In genomic region chr16:34112490-34112889, GRCm38 (mm10) we compare ENCODE assay signal across 8 mouse cellular contexts.
DNase-seq lines count a peak whose midpoint lies in the region; ATAC-seq lines count a peak whose summit lies in the region.

No protein-coding gene starts in this region.

- H3K9me3 ChIP-seq in midbrain, embryonic 10.5 days (replicated peaks) = no peaks in the 10 kb centered on the region
- no peaks in the 10 kb centered on the region for H3K9me3 ChIP-seq in midbrain, embryonic 16.5 days (replicated peaks; ENCODE audit: control insufficient read depth, low read length, poor library complexity, severe bottlenecking)
- H3K9me3 ChIP-seq in midbrain, embryonic 14.5 days (ENCODE audit: control insufficient read depth, low read length) = no peaks in the 10 kb centered on the region

- no peaks in the 10 kb centered on the region for H3K27me3 ChIP-seq in midbrain, embryonic 10.5 days (ENCODE audit: low read depth, poor library complexity, severe bottlenecking)
- no peaks in the 10 kb centered on the region for H3K27me3 ChIP-seq in midbrain, embryonic 16.5 days (ENCODE audit: control insufficient read depth, insufficient read depth, low read depth, low read length)
- H3K27me3 ChIP-seq in midbrain, embryonic 14.5 days (ENCODE audit: control insufficient read depth, insufficient read depth, low read length) = no peaks in the 10 kb centered on the region

- no peaks in the 10 kb centered on the region; the same call in 1 of the 2 replicates for H3K36me3 ChIP-seq in midbrain, embryonic 10.5 days
- no peaks in the 10 kb centered on the region for H3K36me3 ChIP-seq in midbrain, embryonic 16.5 days (ENCODE audit: control insufficient read depth, insufficient read depth, low read length)
- peaks cover 19% of the 10 kb centered on the region; the same call in 1 of the 2 replicates for H3K36me3 ChIP-seq in midbrain, embryonic 14.5 days (ENCODE audit: control insufficient read depth, insufficient read depth, low read length)

- intact Hi-C loops in heart, postnatal 10 days (cut with DNase I) = no loop called here

- no peak overlapping the region for H3K4me3 ChIP-seq in midbrain, embryonic 10.5 days
- H3K4me3 ChIP-seq in midbrain, embryonic 16.5 days (ENCODE audit: low read depth, low read length) = no peak overlapping the region
- H3K4me3 ChIP-seq in midbrain, embryonic 14.5 days (replicated peaks; ENCODE audit: low read depth, low read length) = no peak overlapping the region

- no peak overlapping the region for H3K27ac ChIP-seq in midbrain, embryonic 10.5 days (replicated peaks)
- no peak overlapping the region for H3K27ac ChIP-seq in midbrain, embryonic 16.5 days (ENCODE audit: low read length)
- no peak overlapping the region for H3K27ac ChIP-seq in midbrain, embryonic 14.5 days (replicated peaks; ENCODE audit: low read depth, low read length)

- peak; percentile 45 to 49 for DNase-seq in cerebellum, postnatal 10 days
- DNase-seq in cerebellum, postnatal 36 days = no peak
- peak; percentile 12 for DNase-seq in midbrain, embryonic 10.5 days (ENCODE audit: low spot score)
- DNase-seq in heart, postnatal 10 days = peak; percentile 36 to 45
- DNase-seq in B cell, adult 2 months = no peak
- DNase-seq in midbrain, embryonic 14.5 days = no peak

- 24% methylated on average over 5 of the region's 5 CpGs for WGBS in midbrain, embryonic 10.5 days
- WGBS in midbrain, embryonic 16.5 days = 36% methylated on average over 5 of the region's 5 CpGs
- 25% methylated on average over 5 of the region's 5 CpGs for whole genome bisulfite sequencing in midbrain, embryonic 14.5 days

- H3K4me1 ChIP-seq in midbrain, embryonic 10.5 days = peaks cover 10% of the 10 kb centered on the region; the same call in 1 of the 2 replicates
- no peaks in the 10 kb centered on the region for H3K4me1 ChIP-seq in midbrain, embryonic 16.5 days (ENCODE audit: control insufficient read depth, insufficient read depth, low read length)
- H3K4me1 ChIP-seq in midbrain, embryonic 14.5 days (ENCODE audit: control insufficient read depth, insufficient read depth, low read length) = no peaks in the 10 kb centered on the region

- no peak overlapping the region for H3K4me2 ChIP-seq in midbrain, embryonic 16.5 days (ENCODE audit: low read length)
- no peak overlapping the region for H3K4me2 ChIP-seq in midbrain, embryonic 14.5 days (ENCODE audit: low read length)

- no peak for ATAC-seq in midbrain, embryonic 16.5 days
- peak; percentile 57 for ATAC-seq in megakaryocyte progenitor cell, adult 5-6 weeks (replicated peaks; ENCODE audit: poor library complexity)
- no peak for ATAC-seq in midbrain, embryonic 14.5 days (ENCODE audit: low FRiP score, low TSS enrichment)

- H3K9ac ChIP-seq in midbrain, embryonic 16.5 days (ENCODE audit: low read depth, low read length) = no peak overlapping the region
- no peak overlapping the region for H3K9ac ChIP-seq in midbrain, embryonic 14.5 days (replicated peaks; ENCODE audit: low read length)

Comparison
In these comparisons a context has a peak if more than half of its experiments do, and no peak if none do; other contexts are left out.
1. DNase-seq: peak in cerebellum, postnatal 10 days (2 of 2), midbrain, embryonic 10.5 days (single experiment) and heart, postnatal 10 days (2 of 2); none in cerebellum, postnatal 36 days (0 of 2), B cell, adult 2 months (0 of 2) and midbrain, embryonic 14.5 days (single experiment).